Mouse (Mus musculus) lung, postnatal 14 days (tissue): Measurements from ENCODE around the gene Ncl.

Experiments
- DNase-seq: peaks from one replicate; pipeline ENCODE4 v3.0.0; 2021

Ncl gene

GRCm38 (mm10) chr1:86311467-86312005 is 47.7 kb downstream of the Ncl start:
- no peak for DNase-seq

- no peak for DNase-seq
These were observed 48.5 kb downstream of the Ncl start for GRCm38 (mm10) chr1:86310536-86311310.

GRCm38 (mm10) chr1:86309270-86309833 is 49.8 kb downstream of the Ncl start:
- DNase-seq = no peak

- no peak for DNase-seq
These were observed 51.1 kb downstream of the Ncl start for GRCm38 (mm10) chr1:86307871-86308641.

DNA sequence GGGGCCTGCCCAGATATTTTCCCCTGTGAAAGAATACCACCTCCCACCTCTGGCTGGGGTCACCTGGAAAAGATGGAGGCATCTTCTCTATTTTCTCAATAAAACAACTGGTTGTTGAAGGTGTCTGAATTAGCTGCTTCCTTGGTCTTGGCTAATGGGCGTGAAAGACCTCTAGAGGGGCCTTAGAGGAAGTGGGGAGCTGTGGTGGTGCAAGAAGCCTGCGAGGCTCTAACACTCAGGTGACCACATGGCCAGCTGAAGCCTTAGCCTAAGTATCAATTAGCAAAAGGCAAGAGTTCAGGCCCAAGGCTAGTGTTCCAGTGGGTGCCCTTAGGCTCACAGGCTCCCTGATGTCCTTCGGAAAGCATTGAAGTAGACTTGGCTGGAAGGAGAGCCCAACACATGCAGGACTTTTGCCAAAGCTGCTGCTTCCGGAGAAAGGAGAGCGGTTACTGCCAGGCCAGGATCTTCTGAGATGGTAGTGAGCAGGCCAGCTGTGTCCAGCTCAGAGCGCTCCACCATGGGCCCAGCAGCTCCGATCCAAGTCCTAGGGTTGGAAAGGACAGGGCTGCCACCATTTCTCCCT is 51.9 kb downstream of the Ncl start:
- no peak for DNase-seq

- no peak for DNase-seq
These were observed 52.5 kb downstream of the Ncl start for GRCm38 (mm10) chr1:86306686-86307085.

GRCm38 (mm10) chr1:86303873-86304250 is 55.3 kb downstream of the Ncl start:
- no peak for DNase-seq

DNA sequence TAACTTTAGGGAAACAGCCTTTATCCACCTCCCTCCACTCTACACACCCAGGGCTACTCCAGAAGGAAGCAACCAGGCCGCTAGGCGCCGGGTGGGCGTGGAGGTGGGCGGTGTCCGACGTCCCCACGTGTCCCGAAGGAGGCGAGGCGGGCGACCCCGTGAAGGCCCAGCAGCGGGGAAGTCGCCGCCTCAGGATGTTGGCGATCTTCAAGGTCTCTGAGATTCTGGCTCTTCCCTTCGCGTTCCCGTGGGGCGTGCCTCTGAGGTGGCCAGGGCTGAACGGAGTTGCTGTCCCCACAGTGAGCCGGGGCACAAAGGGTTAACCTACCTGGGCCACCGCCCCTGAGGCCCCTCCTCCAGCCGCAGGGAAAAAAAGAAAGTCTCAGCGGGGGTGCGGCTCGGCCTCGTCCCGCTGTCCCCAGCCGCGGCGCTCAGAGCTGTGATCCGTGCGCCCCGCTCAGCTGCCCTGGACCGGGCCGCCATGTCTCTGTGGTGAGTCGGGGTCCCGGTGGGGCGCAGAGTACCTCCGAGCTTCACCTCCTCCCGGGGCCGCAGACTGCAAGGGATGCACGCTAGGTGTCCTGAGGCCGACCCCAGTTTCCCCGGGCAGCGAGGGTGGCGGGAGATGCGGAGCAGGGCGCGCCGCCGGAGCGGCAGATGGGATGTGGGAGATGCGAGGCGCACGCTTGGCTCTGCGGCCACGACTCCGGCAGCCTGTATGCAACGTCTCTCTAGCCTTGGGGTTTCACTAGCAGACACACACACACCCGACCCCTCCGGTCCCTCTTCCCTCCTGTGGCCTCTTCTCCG is 55.9 kb downstream of the Ncl start:
- peak; percentile 61 for DNase-seq

GRCm38 (mm10) chr1:86302532-86302931 is 56.7 kb downstream of the Ncl start, which contains the start of gene B3gnt7:
Gene B3gnt7, plus strand, starts transcription at chr1:86302832.
- DNase-seq = no peak

DNA sequence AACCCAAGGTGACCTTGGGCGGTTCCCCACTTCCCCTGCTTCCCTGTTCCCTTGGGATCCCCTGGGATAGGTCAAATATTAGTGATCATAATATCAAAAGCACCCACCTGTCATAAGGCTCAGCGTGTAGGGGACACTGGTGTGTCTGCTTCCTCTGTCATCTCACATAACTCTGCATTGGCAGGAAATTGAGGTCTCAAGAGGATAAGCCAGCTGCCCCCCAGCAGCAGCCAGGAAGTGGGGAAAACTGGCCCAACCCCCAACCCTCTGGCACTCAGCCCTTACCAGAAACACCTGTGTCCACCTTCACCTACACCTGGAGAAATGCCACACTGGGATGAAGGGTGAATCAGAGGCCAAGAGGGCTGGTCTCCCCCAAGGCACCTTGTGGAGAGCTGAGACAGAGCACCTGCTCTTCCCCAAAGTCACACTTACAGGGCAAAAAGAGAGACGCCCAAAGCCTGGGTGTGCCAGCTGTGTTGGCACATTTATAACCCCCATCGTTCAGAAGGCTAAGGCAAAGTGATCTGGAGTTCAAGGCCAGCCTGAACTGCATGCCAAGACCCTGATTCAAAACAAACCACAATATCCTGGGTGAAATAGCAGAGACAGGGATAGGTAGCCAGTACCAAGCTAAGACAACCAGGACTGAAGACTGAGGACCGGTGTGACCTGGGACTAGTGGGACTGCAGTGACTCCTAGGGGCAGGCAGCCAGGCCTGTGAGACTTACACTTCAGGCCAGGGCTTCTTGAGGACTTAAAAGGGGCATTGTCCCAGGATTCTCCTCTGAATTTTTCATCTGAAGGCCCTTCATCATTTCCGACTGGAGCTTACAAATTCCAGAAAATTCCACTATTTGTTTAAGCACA is 57.7 kb downstream of the Ncl start:
- DNase-seq = no peak

DNA sequence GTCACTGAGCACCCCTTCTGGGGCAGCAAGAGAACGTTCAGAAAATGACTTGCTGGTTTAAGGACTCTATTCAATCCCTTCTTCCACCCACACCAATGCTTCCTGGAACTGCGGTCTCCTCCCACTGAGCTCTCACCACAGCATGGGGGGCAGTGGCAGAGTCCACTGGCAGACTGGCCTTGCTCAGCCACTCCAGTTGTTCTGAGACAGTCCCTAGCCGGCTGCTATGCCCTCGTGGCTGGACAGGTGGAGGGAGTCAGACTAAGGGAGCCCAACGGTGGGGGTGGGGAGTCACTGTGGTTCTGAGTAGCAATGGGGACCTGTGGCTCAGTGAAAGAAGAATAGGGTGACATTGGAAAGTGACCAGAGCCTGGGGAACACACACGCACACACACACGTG is 58.5 kb downstream of the Ncl start:
- no peak for DNase-seq

GRCm38 (mm10) chr1:86300093-86300492 is 59.1 kb downstream of the Ncl start:
- no peak for DNase-seq
